Mouse (Mus musculus) erythroblast, adult 5-6 weeks (primary cell): ENCODE measurements around the gene Exoc3l2. TPM values are rescaled to one million over a fixed set of nuclear protein-coding genes. Genes with fewer than 3 reads are reported as not detected.
A peak's percentile ranks its signal among the peaks of the same experiment; 100 is the strongest.

Experiments
- ATAC-seq: replicated peaks from 2 replicates; pipeline ENCODE4 v1.8.0; 2016; ENCODE audit warnings: moderate number of reproducible peaks, mild to moderate bottlenecking, moderate TSS enrichment, inconsistent platforms; ENCODE audit not compliant: poor library complexity, low FRiP score, severe bottlenecking
- total RNA-seq, 2 experiments: library from RNA; stranded (forward) in 1 of 2; stranded (reverse) in 1 of 2; fragments of 150-400 nt in 1 of 2; fragments of 200-764, 138-1000 nt in 1 of 2; gene quantifications; 2 replicates each; pipeline versions ENCODE4 v1.2.3 to v1.2.4; 2015 to 2017; ENCODE audit warnings: low replicate concordance in 2 of 2

Gene Exoc3l2
- total RNA-seq, 2 experiments from 2014 or later: not detected

GRCm38 (mm10) chr7:19455819-19456495 is 7.2 kb upstream of the Exoc3l2 start:
- no peak for ATAC-seq

GRCm38 (mm10) chr7:19456628-19457027 is 6.5 kb upstream of the Exoc3l2 start:
- ATAC-seq: no peak

- ATAC-seq: no peak
Observed at GRCm38 (mm10) chr7:19457414-19458071, 5.6 kb upstream of the Exoc3l2 start.

- ATAC-seq: no peak
Observed at GRCm38 (mm10) chr7:19458072-19458486, 5.1 kb upstream of the Exoc3l2 start.

- 0 out of 2 replicates have a peak, but pooled peaks have one; percentile 40 for ATAC-seq
Observed at GRCm38 (mm10) chr7:19458591-19459111, 4.5 kb upstream of the Exoc3l2 start, which contains the start of gene Mark4. Mark4 (minus strand) TSS chr7:19458821.

- ATAC-seq: no peak
Observed at GRCm38 (mm10) chr7:19459144-19459870, 3.8 kb upstream of the Exoc3l2 start.

GRCm38 (mm10) chr7:19460500-19460899 is 2.6 kb upstream of the Exoc3l2 start:
- ATAC-seq: no peak

GRCm38 (mm10) chr7:19461488-19461887 is 1.6 kb upstream of the Exoc3l2 start:
- ATAC-seq: no peak

GRCm38 (mm10) chr7:19462443-19462842 is 688 bp upstream of the Exoc3l2 start:
- ATAC-seq: no peak

GRCm38 (mm10) chr7:19464367-19465307 is 1.5 kb downstream of the Exoc3l2 start:
- ATAC-seq: no peak

- no peak for ATAC-seq
Observed at GRCm38 (mm10) chr7:19466602-19467145, 3.5 kb downstream of the Exoc3l2 start.

GRCm38 (mm10) chr7:19467638-19468037 is 4.5 kb downstream of the Exoc3l2 start:
- peak; percentile 54; the same call in 1 of the 2 replicates for ATAC-seq

GRCm38 (mm10) chr7:19468279-19468678 is 5.1 kb downstream of the Exoc3l2 start:
- no peak for ATAC-seq

- ATAC-seq: no peak
Observed at GRCm38 (mm10) chr7:19469404-19469803, 6.3 kb downstream of the Exoc3l2 start.

GRCm38 (mm10) chr7:19470308-19470707 is 7.2 kb downstream of the Exoc3l2 start:
- ATAC-seq: no peak

- no peak for ATAC-seq
Observed at GRCm38 (mm10) chr7:19472403-19472802, 9.3 kb downstream of the Exoc3l2 start.

- no peak for ATAC-seq
Observed at GRCm38 (mm10) chr7:19473875-19474443, 10.8 kb downstream of the Exoc3l2 start.

- no peak for ATAC-seq
Observed at GRCm38 (mm10) chr7:19477084-19477483, 14.0 kb downstream of the Exoc3l2 start.
